Mouse (Mus musculus): ENCODE data around the gene Btbd9. TPM values are rescaled to one million over a fixed set of nuclear protein-coding genes. Genes with fewer than 3 reads are reported as not detected.

Btbd9 gene
- polyA plus RNA-seq, 1 experiment: 15.3 TPM

GRCm38 (mm10) chr17:30364701-30365100, 211.6 kb downstream of the Btbd9 start:
- Histone ChIP-seq H3ac (ENCODE audit: control insufficient read depth, insufficient read length, low read depth) (no peak overlapping the region), H3K79me3 (ENCODE audit: low read depth) (no peaks in the 10 kb centered on the region), H3K36me3 (ENCODE audit: control insufficient read depth, insufficient read depth) (no peaks in the 10 kb centered on the region), H3K27me3 (ENCODE audit: control insufficient read depth, insufficient read depth, insufficient read length) (no peaks in the 10 kb centered on the region), H3K4me3 (ENCODE audit: insufficient read depth, poor library complexity, severe bottlenecking) (no peak overlapping the region), H3K79me2 (ENCODE audit: control insufficient read depth, insufficient read depth) (no peaks in the 10 kb centered on the region)
- TF ChIP-seq CTCF (IDR thresholded peaks at IDR 0.05; ENCODE audit: control insufficient read depth, insufficient read depth, insufficient read length): no peak
- TF ChIP-seq MYOG (IDR thresholded peaks at IDR 0.05; ENCODE audit: control insufficient read depth, extremely low read depth, insufficient read length): no peak
- TF ChIP-seq USF1 (IDR thresholded peaks at IDR 0.05; ENCODE audit: low read depth): no peak
- TF ChIP-seq CEBPB (IDR thresholded peaks at IDR 0.05; ENCODE audit: low read depth): no peak
- no peak for TF ChIP-seq MAX (IDR thresholded peaks at IDR 0.05)
- no peak for TF ChIP-seq MYOD1 (IDR thresholded peaks at IDR 0.05; ENCODE audit: control insufficient read depth, insufficient read length, low read depth)
- no peak for TF ChIP-seq FOSL1 (IDR thresholded peaks at IDR 0.05; ENCODE audit: insufficient read depth, low read length, poor library complexity, severe bottlenecking)

GRCm38 (mm10) chr17:30363365-30363764, 212.9 kb downstream of the Btbd9 start:
- TF ChIP-seq MYOD1 (IDR thresholded peaks at IDR 0.05; ENCODE audit: control insufficient read depth, insufficient read length, low read depth): no peak
- no peak for TF ChIP-seq CTCF (IDR thresholded peaks at IDR 0.05; ENCODE audit: control insufficient read depth, insufficient read depth, insufficient read length)
- no peak for TF ChIP-seq USF1 (IDR thresholded peaks at IDR 0.05; ENCODE audit: low read depth)
- no peak for TF ChIP-seq MAX (IDR thresholded peaks at IDR 0.05)
- TF ChIP-seq CEBPB (IDR thresholded peaks at IDR 0.05; ENCODE audit: low read depth): no peak
- no peak for TF ChIP-seq MYOG (IDR thresholded peaks at IDR 0.05; ENCODE audit: control insufficient read depth, extremely low read depth, insufficient read length)
- TF ChIP-seq FOSL1 (IDR thresholded peaks at IDR 0.05; ENCODE audit: insufficient read depth, low read length, poor library complexity, severe bottlenecking): no peak
- H3K79me3 ChIP-seq (ENCODE audit: low read depth): no peaks in the 10 kb centered on the region

GRCm38 (mm10) chr17:30360654-30361053, 215.6 kb downstream of the Btbd9 start:
- Histone ChIP-seq H3K4me3 (ENCODE audit: insufficient read depth, poor library complexity, severe bottlenecking) (no peak overlapping the region), H3K79me2 (ENCODE audit: control insufficient read depth, insufficient read depth) (no peaks in the 10 kb centered on the region), H3ac (ENCODE audit: control insufficient read depth, insufficient read length, low read depth) (no peak overlapping the region), H3K36me3 (ENCODE audit: control insufficient read depth, insufficient read depth) (no peaks in the 10 kb centered on the region), H3K79me3 (ENCODE audit: low read depth) (no peaks in the 10 kb centered on the region), H3K27me3 (ENCODE audit: control insufficient read depth, insufficient read depth, insufficient read length) (no peaks in the 10 kb centered on the region)
- TF ChIP-seq USF1 (IDR thresholded peaks at IDR 0.05; ENCODE audit: low read depth) (no peak), CEBPB (IDR thresholded peaks at IDR 0.05; ENCODE audit: low read depth) (peak; percentile 24)

More at GRCm38 (mm10) chr17:30363365-30363764, 212.9 kb downstream of the Btbd9 start:
- H3K79me2 ChIP-seq (ENCODE audit: control insufficient read depth, insufficient read depth): no peaks in the 10 kb centered on the region
- no peak overlapping the region for H3K4me3 ChIP-seq (ENCODE audit: insufficient read depth, poor library complexity, severe bottlenecking)
- no peak overlapping the region for H3ac ChIP-seq (ENCODE audit: control insufficient read depth, insufficient read length, low read depth)
- no peaks in the 10 kb centered on the region for H3K27me3 ChIP-seq (ENCODE audit: control insufficient read depth, insufficient read depth, insufficient read length)
- no peaks in the 10 kb centered on the region for H3K36me3 ChIP-seq (ENCODE audit: control insufficient read depth, insufficient read depth)

GRCm38 (mm10) chr17:30359392-30359791, 216.9 kb downstream of the Btbd9 start:
- no peak overlapping the region for H3ac ChIP-seq (ENCODE audit: control insufficient read depth, insufficient read length, low read depth)
- H3K79me2 ChIP-seq (ENCODE audit: control insufficient read depth, insufficient read depth): no peaks in the 10 kb centered on the region
- no peaks in the 10 kb centered on the region for H3K36me3 ChIP-seq (ENCODE audit: control insufficient read depth, insufficient read depth)
- no peak overlapping the region for H3K4me3 ChIP-seq (ENCODE audit: insufficient read depth, poor library complexity, severe bottlenecking)
- TF ChIP-seq MYOG (IDR thresholded peaks at IDR 0.05; ENCODE audit: control insufficient read depth, extremely low read depth, insufficient read length) (no peak), FOSL1 (IDR thresholded peaks at IDR 0.05; ENCODE audit: insufficient read depth, low read length, poor library complexity, severe bottlenecking) (no peak), MYOD1 (IDR thresholded peaks at IDR 0.05; ENCODE audit: control insufficient read depth, insufficient read length, low read depth) (no peak), USF1 (IDR thresholded peaks at IDR 0.05; ENCODE audit: low read depth) (no peak), CEBPB (IDR thresholded peaks at IDR 0.05; ENCODE audit: low read depth) (no peak), MAX (IDR thresholded peaks at IDR 0.05) (no peak), CTCF (IDR thresholded peaks at IDR 0.05; ENCODE audit: control insufficient read depth, insufficient read depth, insufficient read length) (no peak)
- H3K27me3 ChIP-seq (ENCODE audit: control insufficient read depth, insufficient read depth, insufficient read length): no peaks in the 10 kb centered on the region
- H3K79me3 ChIP-seq (ENCODE audit: low read depth): no peaks in the 10 kb centered on the region

- no peaks in the 10 kb centered on the region for H3K36me3 ChIP-seq (ENCODE audit: control insufficient read depth, insufficient read depth)
- no peaks in the 10 kb centered on the region for H3K27me3 ChIP-seq (ENCODE audit: control insufficient read depth, insufficient read depth, insufficient read length)
- no peak overlapping the region for H3ac ChIP-seq (ENCODE audit: control insufficient read depth, insufficient read length, low read depth)
- TF ChIP-seq MYOG (IDR thresholded peaks at IDR 0.05; ENCODE audit: control insufficient read depth, extremely low read depth, insufficient read length) (no peak), USF1 (IDR thresholded peaks at IDR 0.05; ENCODE audit: low read depth) (no peak), MYOD1 (IDR thresholded peaks at IDR 0.05; ENCODE audit: control insufficient read depth, insufficient read length, low read depth) (no peak), CEBPB (IDR thresholded peaks at IDR 0.05; ENCODE audit: low read depth) (no peak), FOSL1 (IDR thresholded peaks at IDR 0.05; ENCODE audit: insufficient read depth, low read length, poor library complexity, severe bottlenecking) (no peak), MAX (IDR thresholded peaks at IDR 0.05) (no peak), CTCF (IDR thresholded peaks at IDR 0.05; ENCODE audit: control insufficient read depth, insufficient read depth, insufficient read length) (no peak)
- no peaks in the 10 kb centered on the region for H3K79me2 ChIP-seq (ENCODE audit: control insufficient read depth, insufficient read depth)
- no peaks in the 10 kb centered on the region for H3K79me3 ChIP-seq (ENCODE audit: low read depth)
- no peak overlapping the region for H3K4me3 ChIP-seq (ENCODE audit: insufficient read depth, poor library complexity, severe bottlenecking)
Observed at GRCm38 (mm10) chr17:30355431-30355830, 220.9 kb downstream of the Btbd9 start.

GRCm38 (mm10) chr17:30354381-30354780, 221.9 kb downstream of the Btbd9 start:
- Histone ChIP-seq H3K79me2 (ENCODE audit: control insufficient read depth, insufficient read depth) (no peaks in the 10 kb centered on the region), H3K36me3 (ENCODE audit: control insufficient read depth, insufficient read depth) (no peaks in the 10 kb centered on the region), H3K79me3 (ENCODE audit: low read depth) (no peaks in the 10 kb centered on the region), H3K27me3 (ENCODE audit: control insufficient read depth, insufficient read depth, insufficient read length) (no peaks in the 10 kb centered on the region), H3K4me3 (ENCODE audit: insufficient read depth, poor library complexity, severe bottlenecking) (no peak overlapping the region), H3ac (ENCODE audit: control insufficient read depth, insufficient read length, low read depth) (no peak overlapping the region)
- TF ChIP-seq CTCF (IDR thresholded peaks at IDR 0.05; ENCODE audit: control insufficient read depth, insufficient read depth, insufficient read length): no peak
- no peak for TF ChIP-seq MYOG (IDR thresholded peaks at IDR 0.05; ENCODE audit: control insufficient read depth, extremely low read depth, insufficient read length)
- TF ChIP-seq CEBPB (IDR thresholded peaks at IDR 0.05; ENCODE audit: low read depth): no peak
- no peak for TF ChIP-seq MAX (IDR thresholded peaks at IDR 0.05)
- TF ChIP-seq USF1 (IDR thresholded peaks at IDR 0.05; ENCODE audit: low read depth): no peak
- TF ChIP-seq FOSL1 (IDR thresholded peaks at IDR 0.05; ENCODE audit: insufficient read depth, low read length, poor library complexity, severe bottlenecking): no peak
- no peak for TF ChIP-seq MYOD1 (IDR thresholded peaks at IDR 0.05; ENCODE audit: control insufficient read depth, insufficient read length, low read depth)

Measured in C2C12 (cell line).